Mouse (Mus musculus) heart, postnatal 36 days (tissue): ENCODE data around the gene Scamp3. TPM values are rescaled to one million over a fixed set of nuclear protein-coding genes. Genes with fewer than 3 reads are reported as not detected.
"Not testable (repeated sequence)": the region's sequence is repeated elsewhere in the genome, so short reads cannot be mapped to it uniquely, and the experiment has no call there.

Source experiments
- DNase-seq, 2 experiments: peaks; one replicate each; pipeline ENCODE4 v3.0.0; 2021 to 2022
- intact Hi-C: fragments of 180-260 bp; cut with DNase I; formaldehyde crosslinking; loops from one replicate; pipeline ENCODE4 v1.15.1; 2025
- total RNA-seq, 2 experiments: library from RNA; stranded (reverse); gene quantifications; 2 replicates each; pipeline ENCODE4 v1.2.3; 2021

Gene Scamp3
- total RNA-seq: 10 to 100 TPM; 49.8 to 49.9 TPM

GRCm38 (mm10) chr3:89177242-89178106 is at the start of gene Scamp3:
Gene Scamp3 (plus strand): TSS chr3:89177473.
- peak; percentile 78 to 85 for DNase-seq
- intact Hi-C loops: no loop called here

GRCm38 (mm10) chr3:89129908-89130307 is 47.4 kb upstream of the Scamp3 start:
- no peak for DNase-seq
- intact Hi-C loops: no loop called here

GRCm38 (mm10) chr3:89131816-89132215 is 45.5 kb upstream of the Scamp3 start:
- intact Hi-C loops: no loop called here
- DNase-seq: no peak

- DNase-seq: no peak
Observed at GRCm38 (mm10) chr3:89132285-89133062, 44.8 kb upstream of the Scamp3 start.

GRCm38 (mm10) chr3:89133063-89133450 is 44.2 kb upstream of the Scamp3 start:
- intact Hi-C loops: no loop called here
- no peak for DNase-seq

More at GRCm38 (mm10) chr3:89132285-89133062, 44.8 kb upstream of the Scamp3 start:
- intact Hi-C loops: no loop called here

GRCm38 (mm10) chr3:89133752-89134151 is 43.5 kb upstream of the Scamp3 start:
- no peak for DNase-seq
- intact Hi-C loops: no loop called here

GRCm38 (mm10) chr3:89135958-89136357 is 41.3 kb upstream of the Scamp3 start, which contains the start of gene Pklr:
Gene Pklr (plus strand): TSS chr3:89136142.
- intact Hi-C loops: no loop called here
- DNase-seq: no peak

GRCm38 (mm10) chr3:89136365-89136764 is 40.9 kb upstream of the Scamp3 start:
- intact Hi-C loops: no loop called here
- no peak for DNase-seq

- intact Hi-C loops: no loop called here
- DNase-seq: no peak
Observed at GRCm38 (mm10) chr3:89144821-89145220, 32.5 kb upstream of the Scamp3 start.

GRCm38 (mm10) chr3:89145566-89145965 is 31.7 kb upstream of the Scamp3 start:
- intact Hi-C loops: no loop called here
- no peak for DNase-seq

- DNase-seq: no peak
- intact Hi-C loops: no loop called here
Observed at GRCm38 (mm10) chr3:89147101-89147978, 29.9 kb upstream of the Scamp3 start.

GRCm38 (mm10) chr3:89147979-89148311 is 29.3 kb upstream of the Scamp3 start:
- intact Hi-C loops: no loop called here
- DNase-seq: no peak

- intact Hi-C loops: no loop called here
- no peak for DNase-seq
Observed at GRCm38 (mm10) chr3:89148567-89148966, 28.7 kb upstream of the Scamp3 start.

GRCm38 (mm10) chr3:89152084-89152835 is 25.0 kb upstream of the Scamp3 start:
- no peak for DNase-seq
- intact Hi-C loops: no loop called here

GRCm38 (mm10) chr3:89156951-89157350 is 20.3 kb upstream of the Scamp3 start:
- no peak for DNase-seq
- intact Hi-C loops: loop anchor here (5.0 kb wide), 1 partner anchor 40 kb away; no protein-coding TSS in a partner anchor

GRCm38 (mm10) chr3:89158651-89159050 is 18.6 kb upstream of the Scamp3 start:
- DNase-seq: no peak
- intact Hi-C loops: loop anchor here (5.0 kb wide), 1 partner anchor 41 kb away; no protein-coding TSS in a partner anchor

GRCm38 (mm10) chr3:89159211-89159610 is 18.1 kb upstream of the Scamp3 start:
- intact Hi-C loops: loop anchor here (5.0 kb wide), 1 partner anchor 42 kb away; no protein-coding TSS in a partner anchor
- DNase-seq: peak; percentile 62 to 70

GRCm38 (mm10) chr3:89159616-89160344 is 17.5 kb upstream of the Scamp3 start, which contains the start of gene Hcn3:
Gene Hcn3 (minus strand): TSS chr3:89160196.
- DNase-seq: peak; percentile 49 to 59
- intact Hi-C loops: loop anchor here (5.0 to 10.0 kb wide), 3 partner anchors 42 to 245 kb away; partner anchors contain the start of gene Msto1

- intact Hi-C loops: loop anchor here (10.0 kb wide), 2 partner anchors 216 to 246 kb away; partner anchors contain the start of gene Msto1
- DNase-seq: not testable (repeated sequence)
Observed at GRCm38 (mm10) chr3:89161207-89161606, 16.1 kb upstream of the Scamp3 start.
